Mouse (Mus musculus): ENCODE results near the gene Cdca4. TPM values are rescaled to one million over a fixed set of nuclear protein-coding genes. Genes with fewer than 3 reads are reported as not detected.

The Cdca4 gene
- polyA plus RNA-seq, 1 experiment, result 21.5 TPM

GRCm38 (mm10) chr12:112853050-112853729, 24.0 kb upstream of the Cdca4 start:
- H3K27me3 ChIP-seq (ENCODE audit: control insufficient read depth, insufficient read depth, insufficient read length), result no peaks in the 10 kb centered on the region
- no peak overlapping the region for H3K4me3 ChIP-seq
- no peak overlapping the region for H3ac ChIP-seq (ENCODE audit: control insufficient read depth, insufficient read length)
- H3K79me2 ChIP-seq (ENCODE audit: control insufficient read depth, insufficient read depth), result no peaks in the 10 kb centered on the region
- no peak overlapping the region for H3K4me2 ChIP-seq (ENCODE audit: low read depth)
- H3K36me3 ChIP-seq (ENCODE audit: control insufficient read depth, insufficient read depth), result no peaks in the 10 kb centered on the region
- TF ChIP-seq POLR2A (IDR thresholded peaks at IDR 0.05; ENCODE audit: insufficient read length, low read depth) (no peak), USF1 (IDR thresholded peaks at IDR 0.05; ENCODE audit: low read depth) (no peak), MAX (IDR thresholded peaks at IDR 0.05; ENCODE audit: low read depth) (no peak), CEBPB (IDR thresholded peaks at IDR 0.05; ENCODE audit: insufficient read depth, poor library complexity, severe bottlenecking) (no peak), POLR2AphosphoS2 (IDR thresholded peaks at IDR 0.05; ENCODE audit: insufficient read length, low read depth) (no peak), TCF12 (IDR thresholded peaks at IDR 0.05; ENCODE audit: insufficient read depth, poor library complexity, severe bottlenecking) (no peak), MYOD1 (IDR thresholded peaks at IDR 0.05; ENCODE audit: control insufficient read depth in 1 of 3, insufficient read length in 2 of 3, low read depth in 2 of 3) (no peak), TCF3 (IDR thresholded peaks at IDR 0.05; ENCODE audit: insufficient read length, low read depth) (no peak), E2F4 (IDR thresholded peaks at IDR 0.05; ENCODE audit: insufficient read depth) (no peak), REST (IDR thresholded peaks at IDR 0.05; ENCODE audit: insufficient read depth, insufficient read length) (no peak), MYOG (IDR thresholded peaks at IDR 0.05; ENCODE audit: control insufficient read depth in 1 of 3, insufficient read depth in 1 of 3, insufficient read length in 2 of 3, low read depth in 2 of 3) (no peak), SRF (IDR thresholded peaks at IDR 0.05; ENCODE audit: control insufficient read depth, insufficient read length, low read depth) (no peak)

- H3ac ChIP-seq (ENCODE audit: control insufficient read depth, insufficient read length), result no peak overlapping the region
- no peaks in the 10 kb centered on the region for H3K27me3 ChIP-seq (ENCODE audit: control insufficient read depth, insufficient read depth, insufficient read length)
- H3K79me2 ChIP-seq (ENCODE audit: control insufficient read depth, insufficient read depth), result no peaks in the 10 kb centered on the region
- H3K36me3 ChIP-seq (ENCODE audit: control insufficient read depth, insufficient read depth), result no peaks in the 10 kb centered on the region
- H3K4me3 ChIP-seq, result no peak overlapping the region
- no peak overlapping the region for H3K4me2 ChIP-seq (ENCODE audit: low read depth)
- TF ChIP-seq TCF3 (IDR thresholded peaks at IDR 0.05; ENCODE audit: insufficient read length, low read depth), result no peak
Observed at GRCm38 (mm10) chr12:112851116-112851515, 21.9 kb upstream of the Cdca4 start.

- no peak overlapping the region for H3ac ChIP-seq (ENCODE audit: control insufficient read depth, insufficient read length)
- no peaks in the 10 kb centered on the region for H3K36me3 ChIP-seq (ENCODE audit: control insufficient read depth, insufficient read depth)
- no peak overlapping the region for H3K4me3 ChIP-seq
- TF ChIP-seq MYOD1 (IDR thresholded peaks at IDR 0.05; ENCODE audit: control insufficient read depth in 1 of 3, insufficient read length in 2 of 3, low read depth in 2 of 3) (no peak), TCF3 (IDR thresholded peaks at IDR 0.05; ENCODE audit: insufficient read length, low read depth) (no peak), MAX (IDR thresholded peaks at IDR 0.05; ENCODE audit: low read depth) (no peak), SRF (IDR thresholded peaks at IDR 0.05; ENCODE audit: control insufficient read depth, insufficient read length, low read depth) (no peak), MYOG (IDR thresholded peaks at IDR 0.05; ENCODE audit: control insufficient read depth in 1 of 3, insufficient read depth in 1 of 3, insufficient read length in 2 of 3, low read depth in 2 of 3) (no peak), POLR2AphosphoS2 (IDR thresholded peaks at IDR 0.05; ENCODE audit: insufficient read length, low read depth) (no peak), POLR2A (IDR thresholded peaks at IDR 0.05; ENCODE audit: insufficient read length, low read depth) (no peak), REST (IDR thresholded peaks at IDR 0.05; ENCODE audit: insufficient read depth, insufficient read length) (no peak)
- H3K27me3 ChIP-seq (ENCODE audit: control insufficient read depth, insufficient read depth, insufficient read length), result no peaks in the 10 kb centered on the region
- no peaks in the 10 kb centered on the region for H3K79me2 ChIP-seq (ENCODE audit: control insufficient read depth, insufficient read depth)
- no peak overlapping the region for H3K4me2 ChIP-seq (ENCODE audit: low read depth)
Observed at GRCm38 (mm10) chr12:112850344-112850743, 21.1 kb upstream of the Cdca4 start.

GRCm38 (mm10) chr12:112849235-112850022, 20.2 kb upstream of the Cdca4 start:
- H3ac ChIP-seq (ENCODE audit: control insufficient read depth, insufficient read length), result no peak overlapping the region
- H3K4me3 ChIP-seq, result no peak overlapping the region
- no peaks in the 10 kb centered on the region for H3K79me2 ChIP-seq (ENCODE audit: control insufficient read depth, insufficient read depth)
- no peaks in the 10 kb centered on the region for H3K27me3 ChIP-seq (ENCODE audit: control insufficient read depth, insufficient read depth, insufficient read length)
- no peaks in the 10 kb centered on the region for H3K36me3 ChIP-seq (ENCODE audit: control insufficient read depth, insufficient read depth)
- TF ChIP-seq POLR2A (IDR thresholded peaks at IDR 0.05; ENCODE audit: insufficient read length, low read depth) (no peak), MYOD1 (IDR thresholded peaks at IDR 0.05; ENCODE audit: control insufficient read depth in 1 of 3, insufficient read length in 2 of 3, low read depth in 2 of 3) (no peak), POLR2AphosphoS2 (IDR thresholded peaks at IDR 0.05; ENCODE audit: insufficient read length, low read depth) (no peak), USF1 (IDR thresholded peaks at IDR 0.05; ENCODE audit: low read depth) (no peak), TCF12 (IDR thresholded peaks at IDR 0.05; ENCODE audit: insufficient read depth, poor library complexity, severe bottlenecking) (no peak), CEBPB (IDR thresholded peaks at IDR 0.05; ENCODE audit: insufficient read depth, poor library complexity, severe bottlenecking) (no peak)
- H3K4me2 ChIP-seq (ENCODE audit: low read depth), result no peak overlapping the region

- Histone ChIP-seq H3K4me2 (ENCODE audit: low read depth) (no peak overlapping the region), H3K27me3 (ENCODE audit: control insufficient read depth, insufficient read depth, insufficient read length) (no peaks in the 10 kb centered on the region), H3K36me3 (ENCODE audit: control insufficient read depth, insufficient read depth) (no peaks in the 10 kb centered on the region), H3K79me2 (ENCODE audit: control insufficient read depth, insufficient read depth) (no peaks in the 10 kb centered on the region), H3K4me3 (no peak overlapping the region), H3ac (ENCODE audit: control insufficient read depth, insufficient read length) (no peak overlapping the region)
- no peak for TF ChIP-seq E2F4 (IDR thresholded peaks at IDR 0.05; ENCODE audit: insufficient read depth)
- no peak for TF ChIP-seq USF1 (IDR thresholded peaks at IDR 0.05; ENCODE audit: low read depth)
Observed at GRCm38 (mm10) chr12:112847880-112848279, 18.7 kb upstream of the Cdca4 start.

All from myocyte (in vitro differentiated cells).